In the genomic region with DNA sequence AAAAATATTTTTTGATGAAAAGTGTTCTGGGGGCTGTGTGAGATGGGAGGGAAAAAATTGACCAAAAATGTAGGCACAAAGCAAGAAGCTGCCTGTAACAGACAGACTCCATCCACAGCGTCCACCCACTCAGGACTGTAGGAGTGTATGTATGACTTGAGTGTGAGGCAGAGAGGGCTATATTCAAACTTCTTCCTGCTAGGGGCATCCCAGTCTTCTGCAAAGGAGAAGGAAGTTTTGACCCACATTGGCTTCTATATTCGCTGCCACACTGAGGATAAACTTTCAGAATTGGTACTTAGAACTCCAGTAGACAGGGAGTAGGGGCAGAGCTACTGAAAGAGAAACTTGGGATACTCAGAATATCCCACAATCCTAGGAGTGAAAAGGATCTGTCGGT, we compare ENCODE assay signal across 10 mouse cellular contexts.
A peak's percentile ranks its signal among the peaks of the same experiment; 100 is the strongest.
DNase-seq lines count a peak whose midpoint lies in the region; ATAC-seq lines count a peak whose summit lies in the region.
"Had no signal": no experiment of that assay in that cellular context is flagged by ENCODE, and none has a peak within 500 bp of the region (broad histone marks: within the 10 kb centered on the region; RNA-seq: fewer than 3 reads in every experiment).

No protein-coding gene starts in this region.

- H3K27ac ChIP-seq in lung, embryonic 16.5 days (ENCODE audit: low read length) = no peak overlapping the region
- H3K27ac ChIP-seq in liver, embryonic 13.5 days = no peak overlapping the region
- H3K27ac ChIP-seq: macrophage had no signal

- H3K27me3 ChIP-seq in lung, embryonic 16.5 days (ENCODE audit: control insufficient read depth, insufficient read depth, low read depth, low read length) = peaks cover 45% of the 10 kb centered on the region
- peaks cover 98% of the 10 kb centered on the region for H3K27me3 ChIP-seq in liver, embryonic 13.5 days

- peak; percentile 9 for DNase-seq in embryo, embryonic 11 days
- no peak for DNase-seq in embryo, embryonic 9.5 days (ENCODE audit: extremely low spot score)
- DNase-seq in lung, postnatal 14 days = no peak
- no peak for DNase-seq in liver, embryonic 13.5 days
- no peak for DNase-seq in urinary bladder, postnatal 25 days (ENCODE audit: low spot score)
- no peak for DNase-seq in urinary bladder, adult 18-20 months (ENCODE audit: low spot score in 2 of 2)
- DNase-seq: thymus, postnatal 4 days had no signal

- H3K9ac ChIP-seq in lung, embryonic 16.5 days (ENCODE audit: low read length) = no peak overlapping the region
- H3K9ac ChIP-seq in liver, embryonic 13.5 days = no peak overlapping the region

- H3K9me3 ChIP-seq in lung, embryonic 16.5 days (ENCODE audit: control insufficient read depth, low read length) = no peaks in the 10 kb centered on the region
- H3K9me3 ChIP-seq in liver, embryonic 13.5 days (replicated peaks) = no peaks in the 10 kb centered on the region

- no peak for ATAC-seq in lung, embryonic 16.5 days (ENCODE audit: low read depth)
- no peak for ATAC-seq in liver, embryonic 13.5 days (ENCODE audit: low read depth)
- no peak for ATAC-seq in activated CD4-positive, CD25-positive, alpha-beta regulatory T cell, adult 4 months

- no peaks in the 10 kb centered on the region for H3K36me3 ChIP-seq in lung, embryonic 16.5 days (ENCODE audit: control insufficient read depth, insufficient read depth, low read length)
- no peaks in the 10 kb centered on the region for H3K36me3 ChIP-seq in liver, embryonic 13.5 days

- H3K4me3 ChIP-seq in lung, embryonic 16.5 days (ENCODE audit: low read length) = peak overlapping the region; percentile 30; the same call in 1 of the 2 replicates
- no peak overlapping the region for H3K4me3 ChIP-seq in liver, embryonic 13.5 days (replicated peaks)

- H3K4me1 ChIP-seq in lung, embryonic 16.5 days (replicated peaks; ENCODE audit: control insufficient read depth, insufficient read depth, low read length) = peaks cover 42% of the 10 kb centered on the region
- peaks cover 23% of the 10 kb centered on the region for H3K4me1 ChIP-seq in liver, embryonic 13.5 days (replicated peaks)

- peak overlapping the region; percentile 49 for H3K4me2 ChIP-seq in lung, embryonic 16.5 days (ENCODE audit: low read depth, low read length)
- H3K4me2 ChIP-seq in liver, embryonic 13.5 days = peak overlapping the region; percentile 44; the same call in 1 of the 2 replicates

- WGBS in lung, embryonic 16.5 days = 29% methylated on average over 3 of the region's 3 CpGs
- WGBS in liver, embryonic 13.5 days (ENCODE audit: insufficient replicate concordance) = 3% methylated on average over 3 of the region's 3 CpGs
